Mouse (Mus musculus) liver, embryonic 14.5 days (tissue): ENCODE measurements around the gene Tex48.

Experiments used
- CTCF ChIP-seq: IDR thresholded peaks from 2 replicates; pipeline ENCODE4 v1.5.1; 2016; ENCODE audit warnings: antibody characterized with exemption, low read depth, control low read depth
- EP300 ChIP-seq: IDR thresholded peaks from 2 replicates; pipeline ENCODE4 v1.6.1; 2016; ENCODE audit warnings: antibody characterized with exemption, low read depth

- no peak for TF ChIP-seq EP300
- TF ChIP-seq CTCF, result no peak
These were observed 21.0 kb downstream of the Tex48 start for GRCm38 (mm10) chr4:63601263-63601662.
